Mouse (Mus musculus): ENCODE measurements around the gene Acnat1. TPM values are rescaled to one million over a fixed set of nuclear protein-coding genes. Genes with fewer than 3 reads are reported as not detected.
"Not testable (repeated sequence)": the region's sequence is repeated elsewhere in the genome, so short reads cannot be mapped to it uniquely, and the experiment has no call there.

The Acnat1 gene
- polyA plus RNA-seq, 1 experiment = 2.1 TPM

GRCm38 (mm10) chr4:49509183-49509582 lies 35.5 kb upstream of the Acnat1 start:
- Histone ChIP-seq H3K4me3 (replicated peaks; ENCODE audit: control insufficient read depth, low read depth, low read length) (no peak overlapping the region), H3K4me1 (ENCODE audit: control insufficient read depth, insufficient read depth, low read length) (no peaks in the 10 kb centered on the region), H3K27ac (ENCODE audit: control insufficient read depth, insufficient read depth, low read depth, low read length, poor library complexity) (no peak overlapping the region)
- no peak for TF ChIP-seq CTCF (IDR thresholded peaks at IDR 0.05; ENCODE audit: control insufficient read depth, insufficient read depth, low read length)
- no peak for TF ChIP-seq POLR2A (IDR thresholded peaks at IDR 0.05; ENCODE audit: borderline replicate concordance, control insufficient read depth, low read depth, low read length)
- 88% methylated on average over 2 of the region's 2 CpGs for WGBS

- TF ChIP-seq POLR2A (IDR thresholded peaks at IDR 0.05; ENCODE audit: borderline replicate concordance, control insufficient read depth, low read depth, low read length) (no peak), CTCF (IDR thresholded peaks at IDR 0.05; ENCODE audit: control insufficient read depth, insufficient read depth, low read length) (no peak)
- Histone ChIP-seq H3K27ac (ENCODE audit: control insufficient read depth, insufficient read depth, low read depth, low read length, poor library complexity) (no peak within 1 kb of the TSS), H3K4me3 (replicated peaks; ENCODE audit: control insufficient read depth, low read depth, low read length) (no peak within 1 kb of the TSS), H3K4me1 (ENCODE audit: control insufficient read depth, insufficient read depth, low read length) (no peaks in the 10 kb centered on the region)
- 58% methylated on average over 3 of the region's 3 CpGs for WGBS
Observed at GRCm38 (mm10) chr4:49506386-49506785, 32.7 kb upstream of the Acnat1 start, which contains the start of gene Baat. TSS of gene Baat (minus strand) at chr4:49506557.

- H3K4me3 ChIP-seq (replicated peaks; ENCODE audit: control insufficient read depth, low read depth, low read length) = no peak overlapping the region
- no peak overlapping the region for H3K27ac ChIP-seq (ENCODE audit: control insufficient read depth, insufficient read depth, low read depth, low read length, poor library complexity)
- WGBS = 81% methylated on average over 1 of the region's 1 CpGs
- no peak for TF ChIP-seq POLR2A (IDR thresholded peaks at IDR 0.05; ENCODE audit: borderline replicate concordance, control insufficient read depth, low read depth, low read length)
- H3K4me1 ChIP-seq (ENCODE audit: control insufficient read depth, insufficient read depth, low read length) = no peaks in the 10 kb centered on the region
Observed at GRCm38 (mm10) chr4:49503563-49503962, 29.9 kb upstream of the Acnat1 start.

- H3K4me1 ChIP-seq (ENCODE audit: control insufficient read depth, insufficient read depth, low read length); H3K4me3 ChIP-seq (replicated peaks; ENCODE audit: control insufficient read depth, low read depth, low read length); H3K27ac ChIP-seq (ENCODE audit: control insufficient read depth, insufficient read depth, low read depth, low read length, poor library complexity): not testable (repeated sequence)
- WGBS = 85% methylated on average over 3 of the region's 3 CpGs
Observed at GRCm38 (mm10) chr4:49485934-49486650, 12.4 kb upstream of the Acnat1 start.

GRCm38 (mm10) chr4:49485442-49485841 lies 11.7 kb upstream of the Acnat1 start:
- Histone ChIP-seq H3K27ac (ENCODE audit: control insufficient read depth, insufficient read depth, low read depth, low read length, poor library complexity) (no peak overlapping the region), H3K4me3 (replicated peaks; ENCODE audit: control insufficient read depth, low read depth, low read length) (no peak overlapping the region), H3K4me1 (ENCODE audit: control insufficient read depth, insufficient read depth, low read length) (no peaks in the 10 kb centered on the region)
- TF ChIP-seq POLR2A (IDR thresholded peaks at IDR 0.05; ENCODE audit: borderline replicate concordance, control insufficient read depth, low read depth, low read length) = no peak
- no peak for TF ChIP-seq CTCF (IDR thresholded peaks at IDR 0.05; ENCODE audit: control insufficient read depth, insufficient read depth, low read length)

GRCm38 (mm10) chr4:49480896-49481295 lies 7.2 kb upstream of the Acnat1 start:
- TF ChIP-seq POLR2A (IDR thresholded peaks at IDR 0.05; ENCODE audit: borderline replicate concordance, control insufficient read depth, low read depth, low read length) (no peak), CTCF (IDR thresholded peaks at IDR 0.05; ENCODE audit: control insufficient read depth, insufficient read depth, low read length) (no peak)
- H3K27ac ChIP-seq (ENCODE audit: control insufficient read depth, insufficient read depth, low read depth, low read length, poor library complexity) = no peak overlapping the region
- H3K4me1 ChIP-seq (ENCODE audit: control insufficient read depth, insufficient read depth, low read length) = no peaks in the 10 kb centered on the region; the same call in 1 of the 2 replicates

GRCm38 (mm10) chr4:49480104-49480760 lies 6.5 kb upstream of the Acnat1 start:
- H3K27ac ChIP-seq (ENCODE audit: control insufficient read depth, insufficient read depth, low read depth, low read length, poor library complexity) = no peak overlapping the region
- 74% methylated on average over 21 of the region's 21 CpGs for WGBS
- H3K4me3 ChIP-seq (replicated peaks; ENCODE audit: control insufficient read depth, low read depth, low read length) = no peak overlapping the region
- H3K4me1 ChIP-seq (ENCODE audit: control insufficient read depth, insufficient read depth, low read length) = no peaks in the 10 kb centered on the region; the same call in 1 of the 2 replicates
- TF ChIP-seq POLR2A (IDR thresholded peaks at IDR 0.05; ENCODE audit: borderline replicate concordance, control insufficient read depth, low read depth, low read length) (no peak), CTCF (IDR thresholded peaks at IDR 0.05; ENCODE audit: control insufficient read depth, insufficient read depth, low read length) (no peak)

More at GRCm38 (mm10) chr4:49480896-49481295, 7.2 kb upstream of the Acnat1 start:
- no peak overlapping the region for H3K4me3 ChIP-seq (replicated peaks; ENCODE audit: control insufficient read depth, low read depth, low read length)
- 81% methylated on average over 3 of the region's 3 CpGs for WGBS

- H3K4me1 ChIP-seq (ENCODE audit: control insufficient read depth, insufficient read depth, low read length); H3K27ac ChIP-seq (ENCODE audit: control insufficient read depth, insufficient read depth, low read depth, low read length, poor library complexity): not testable (repeated sequence)
- 39% methylated on average over 2 of the region's 2 CpGs for WGBS
Observed at GRCm38 (mm10) chr4:49479035-49479434, 5.3 kb upstream of the Acnat1 start.

More at GRCm38 (mm10) chr4:49479035-49479434, 5.3 kb upstream of the Acnat1 start:
- not testable (repeated sequence) for H3K4me3 ChIP-seq (replicated peaks; ENCODE audit: control insufficient read depth, low read depth, low read length)

All from bone marrow, adult 2 months (tissue).